Mouse (Mus musculus) megakaryocyte-erythroid progenitor cell, adult 5 weeks (primary cell): ENCODE results near the gene Muc13. TPM values are rescaled to one million over a fixed set of nuclear protein-coding genes. Genes with fewer than 3 reads are reported as not detected.

Source experiments
- polyA plus RNA-seq: library from polyadenylated mRNA; stranded (reverse); fragments of >175 nt; gene quantifications from 2 replicates; pipeline ENCODE4 v1.2.3, GENCODE M21; 2012

Gene Muc13
- polyA plus RNA-seq: 13.0 and 20.1 TPM in 2 replicates

GRCm38 (mm10) chr16:33793846-33794791, at the start of gene Muc13:
Gene Muc13, plus strand, starts transcription at chr16:33794037.

GRCm38 (mm10) chr16:33829301-33829831, 35.5 kb downstream of the Muc13 start, which contains the start of gene Itgb5:
Gene Itgb5, plus strand, starts transcription at chr16:33829665.

Other genes starting within 250 kb of the Muc13 start
- 3.9 and 5.8 TPM in 2 replicates for gene Heg1, start 109.7 kb upstream of the Muc13 start, polyA plus RNA-seq
- 3.1 and 3.8 TPM in 2 replicates for gene Itgb5, start 35.6 kb downstream of the Muc13 start, polyA plus RNA-seq
- gene Umps, start 173.0 kb downstream of the Muc13 start, polyA plus RNA-seq: 26.0 and 27.0 TPM in 2 replicates